Mouse (Mus musculus) megakaryocyte, embryonic 14.5 days (primary cell): ENCODE data around the gene Rnf123.

Experiments
- FLI1 ChIP-seq: IDR thresholded peaks from 2 replicates; pipeline ENCODE4 v1.6.1; 2012; ENCODE audit warnings: low read length, inconsistent platforms, mixed read lengths
- GATA1 ChIP-seq: IDR thresholded peaks from 3 replicates; pipeline ENCODE4 v1.6.1; 2012; ENCODE audit warnings: mixed read lengths, low read length, inconsistent platforms, borderline replicate concordance

GRCm38 (mm10) chr9:108090611-108091120 lies 7.5 kb upstream of the Rnf123 start:
- TF ChIP-seq GATA1 (no peak), FLI1 (no peak)
